Comparison of ENCODE assay signal across 8 mouse cellular contexts in the genomic region with DNA sequence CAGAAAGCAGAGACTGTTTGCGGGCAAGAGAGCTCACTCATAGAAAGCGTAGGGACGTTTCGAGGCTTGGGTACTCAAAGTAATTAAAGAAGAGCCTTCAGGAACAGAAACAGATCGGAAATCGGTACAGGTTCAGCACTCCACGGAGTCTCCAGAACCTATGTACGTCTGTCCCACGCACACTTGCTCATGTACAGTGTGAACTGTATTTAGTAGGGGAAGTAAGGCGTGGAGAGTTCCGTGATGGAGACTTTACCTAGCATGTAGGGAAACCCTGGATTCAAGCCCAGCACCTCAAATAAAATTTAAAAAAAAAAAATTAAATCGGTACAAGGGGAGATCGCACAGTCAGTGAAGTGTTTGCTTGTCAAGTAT. TPM values are rescaled to one million over a fixed set of nuclear protein-coding genes. Genes with fewer than 3 reads are reported as not detected.
A peak's percentile ranks its signal among the peaks of the same experiment; 100 is the strongest.
DNase-seq lines count a peak whose midpoint lies in the region; ATAC-seq and TF ChIP-seq lines count a peak whose summit lies in the region.

No protein-coding gene starts in this region.

- no peak for TF ChIP-seq CTCF in embryonic fibroblast, embryonic 13.5 days (IDR thresholded peaks at IDR 0.05; ENCODE audit: borderline replicate concordance, insufficient read depth, low read length)
- no peak for TF ChIP-seq CTCF in olfactory bulb, adult 2 months (IDR thresholded peaks at IDR 0.05; ENCODE audit: insufficient read depth, low read depth, low read length)

- no peaks in the 10 kb centered on the region for H3K36me3 ChIP-seq in lung, embryonic 15.5 days
- no peaks in the 10 kb centered on the region for H3K36me3 ChIP-seq in limb, embryonic 10.5 days

- ATAC-seq in lung, embryonic 15.5 days (ENCODE audit: borderline replicate concordance, extremely low read depth, low FRiP score, low TSS enrichment): peak; percentile 63; the same call in 1 of the 2 replicates

- H3K4me1 ChIP-seq in lung, embryonic 15.5 days: peaks cover 6% of the 10 kb centered on the region
- 0 out of 2 replicates have a peak, but pooled peaks cover 2% of the 10 kb centered on the region for H3K4me1 ChIP-seq in embryonic fibroblast, embryonic 13.5 days (ENCODE audit: control insufficient read depth, insufficient read depth, low read length)
- H3K4me1 ChIP-seq in limb, embryonic 10.5 days: peaks cover 4% of the 10 kb centered on the region
- H3K4me1 ChIP-seq in olfactory bulb, adult 2 months (ENCODE audit: control insufficient read depth, insufficient read depth, low read length): peaks cover 4% of the 10 kb centered on the region; the same call in 1 of the 2 replicates

- no peaks in the 10 kb centered on the region for H3K27me3 ChIP-seq in lung, embryonic 15.5 days
- no peaks in the 10 kb centered on the region for H3K27me3 ChIP-seq in limb, embryonic 10.5 days (ENCODE audit: low read depth, poor library complexity, severe bottlenecking)

- H3K4me2 ChIP-seq in lung, embryonic 15.5 days: peak overlapping the region; percentile 73

- 10% methylated on average over 13 of the region's 13 CpGs for WGBS in lung, embryonic 15.5 days
- 13% methylated on average over 13 of the region's 13 CpGs for WGBS in limb, embryonic 10.5 days
- 6% methylated on average over 13 of the region's 13 CpGs for WGBS in olfactory bulb, adult 2 months

- peak overlapping the region; percentile 78 for H3K27ac ChIP-seq in lung, embryonic 15.5 days
- H3K27ac ChIP-seq in embryonic fibroblast, embryonic 13.5 days (ENCODE audit: insufficient read depth, low read length): 0 out of 2 replicates have a peak overlapping the region, but pooled peaks have one; percentile 23
- H3K27ac ChIP-seq in limb, embryonic 10.5 days: peak overlapping the region; percentile 88
- peak overlapping the region; percentile 68 for H3K27ac ChIP-seq in olfactory bulb, adult 2 months (ENCODE audit: insufficient read depth, low read depth, low read length)

- peak overlapping the region; percentile 44 for H3K4me3 ChIP-seq in lung, embryonic 15.5 days
- peak overlapping the region; percentile 43 for H3K4me3 ChIP-seq in embryonic fibroblast, embryonic 13.5 days (ENCODE audit: insufficient read depth, low read length)
- H3K4me3 ChIP-seq in limb, embryonic 10.5 days: peak overlapping the region; percentile 62
- H3K4me3 ChIP-seq in olfactory bulb, adult 2 months (ENCODE audit: insufficient read depth, low read depth, low read length): peak overlapping the region; percentile 45

- DNase-seq in lung, postnatal 25 days (ENCODE audit: low spot score): no peak
- no peak for DNase-seq in limb, embryonic 10.5 days (ENCODE audit: low spot score)
- no peak for DNase-seq in layer of hippocampus, postnatal 10 days (ENCODE audit: low spot score in 2 of 2)
- no peak for DNase-seq in adipocyte (ENCODE audit: low spot score)
- DNase-seq in frontal cortex, postnatal 25 days (ENCODE audit: low spot score in 2 of 2): no peak

- no peaks in the 10 kb centered on the region for H3K9me3 ChIP-seq in lung, embryonic 15.5 days
- H3K9me3 ChIP-seq in limb, embryonic 10.5 days (replicated peaks): no peaks in the 10 kb centered on the region

- H3K9ac ChIP-seq in lung, embryonic 15.5 days: peak overlapping the region; percentile 61

- no peak for TF ChIP-seq POLR2A in embryonic fibroblast, embryonic 13.5 days (IDR thresholded peaks at IDR 0.05; ENCODE audit: low read depth, low read length)
- TF ChIP-seq POLR2A in olfactory bulb, adult 2 months (IDR thresholded peaks at IDR 0.05; ENCODE audit: insufficient read depth, low read depth, low read length): no peak

RNA-seq across cellular contexts. Expression of a gene that starts 6.4 kb away (rescaled TPM):
- polyA plus RNA-seq in lung, embryonic 15.5 days (2015; fragmentation: Nextera tagmentation; extraction: Ambion mirVana): 15.0 and 15.3 TPM in 2 replicates
- polyA plus RNA-seq in embryonic fibroblast, embryonic 13.5 days (2011; ENCODE audit: insufficient read length, low read depth, missing spikeins): 5.3 and 8.1 TPM in 2 replicates
- 22.0 and 25.4 TPM in 2 replicates for polyA plus RNA-seq in limb, embryonic 10.5 days (2016; fragmentation: Nextera tagmentation; extraction: Ambion mirVana)
- not detected in 2 replicates for polyA plus RNA-seq in olfactory bulb, adult 2 months (2012; ENCODE audit: insufficient read depth, insufficient read length, low replicate concordance, missing spikeins)
- 10 to 100 TPM; 25.7 to 30.0 TPM for total RNA-seq in layer of hippocampus, postnatal 10 days (2021)

RNA-seq across cellular contexts. Expression of a gene that starts 7.7 kb away (rescaled TPM):
- 0.18 and 0.40 TPM in 2 replicates for polyA plus RNA-seq in lung, embryonic 15.5 days (2015; fragmentation: Nextera tagmentation; extraction: Ambion mirVana)
- polyA plus RNA-seq in embryonic fibroblast, embryonic 13.5 days (2011; ENCODE audit: insufficient read length, low read depth, missing spikeins): not detected in 2 replicates
- polyA plus RNA-seq in limb, embryonic 10.5 days (2016; fragmentation: Nextera tagmentation; extraction: Ambion mirVana): 0.35 and 0.38 TPM in 2 replicates
- polyA plus RNA-seq in olfactory bulb, adult 2 months (2012; ENCODE audit: insufficient read depth, insufficient read length, low replicate concordance, missing spikeins): not detected in 2 replicates
- not detected for total RNA-seq in layer of hippocampus, postnatal 10 days (2021)

RNA-seq across cellular contexts. Expression of a gene that starts 28.9 kb away (rescaled TPM):
- 20.9 and 21.5 TPM in 2 replicates for polyA plus RNA-seq in lung, embryonic 15.5 days (2015; fragmentation: Nextera tagmentation; extraction: Ambion mirVana)
- 6.5 TPM in 2 replicates for polyA plus RNA-seq in embryonic fibroblast, embryonic 13.5 days (2011; ENCODE audit: insufficient read length, low read depth, missing spikeins)
- polyA plus RNA-seq in limb, embryonic 10.5 days (2016; fragmentation: Nextera tagmentation; extraction: Ambion mirVana): 31.3 and 31.9 TPM in 2 replicates
- not detected in 2 replicates for polyA plus RNA-seq in olfactory bulb, adult 2 months (2012; ENCODE audit: insufficient read depth, insufficient read length, low replicate concordance, missing spikeins)
- 1 to 10 TPM; 6.4 to 7.2 TPM for total RNA-seq in layer of hippocampus, postnatal 10 days (2021)

RNA-seq across cellular contexts. Expression of a gene that starts 52.2 kb away (rescaled TPM):
- 0.41 and 0.53 TPM in 2 replicates for polyA plus RNA-seq in lung, embryonic 15.5 days (2015; fragmentation: Nextera tagmentation; extraction: Ambion mirVana)
- polyA plus RNA-seq in embryonic fibroblast, embryonic 13.5 days (2011; ENCODE audit: insufficient read length, low read depth, missing spikeins): 0.30 and 0.50 TPM in 2 replicates
- polyA plus RNA-seq in limb, embryonic 10.5 days (2016; fragmentation: Nextera tagmentation; extraction: Ambion mirVana): 0.84 and 1.1 TPM in 2 replicates
- polyA plus RNA-seq in olfactory bulb, adult 2 months (2012; ENCODE audit: insufficient read depth, insufficient read length, low replicate concordance, missing spikeins): not detected in 2 replicates
- total RNA-seq in layer of hippocampus, postnatal 10 days (2021): 1 to 10 TPM; 1.2 to 1.6 TPM

Comparison
In these comparisons a context has a peak if more than half of its experiments do, and no peak if none do; other contexts are left out.
1. H3K27ac ChIP-seq: peak in every context shown above with its lines; median percentile 88 in limb, embryonic 10.5 days; 78 in lung, embryonic 15.5 days; 68 in olfactory bulb, adult 2 months; 23 in embryonic fibroblast, embryonic 13.5 days.